Mouse (Mus musculus): Measurements from ENCODE around the gene Dsn1.
A peak's percentile ranks its signal among the peaks of the same experiment; 100 is the strongest.

The Dsn1 gene

DNA sequence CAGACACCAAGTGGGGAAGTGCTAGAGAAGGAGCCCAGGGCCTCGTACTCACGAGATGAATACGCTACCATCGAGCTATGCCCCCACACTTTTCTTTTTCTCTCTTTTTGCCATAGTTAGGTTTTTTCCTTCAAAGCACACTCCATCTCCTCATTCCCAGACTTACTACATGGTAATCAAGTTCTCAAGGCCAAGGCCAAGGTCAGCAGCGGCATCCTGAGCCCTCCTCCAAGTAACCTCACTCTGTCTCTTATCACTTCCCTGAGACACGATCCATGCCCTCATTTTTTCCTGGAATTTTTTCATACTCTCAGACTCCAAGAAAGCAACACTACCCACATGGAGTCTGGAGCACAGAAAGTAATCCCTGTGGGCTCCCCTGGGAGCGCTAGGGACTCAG lies 43.1 kb downstream of the Dsn1 start:
- DNase-seq = no peak

GRCm38 (mm10) chr2:156958496-156959252 lies 48.3 kb downstream of the Dsn1 start:
- DNase-seq = no peak

- peak; percentile 19 for DNase-seq
Measured at GRCm38 (mm10) chr2:156957035-156957434, 49.9 kb downstream of the Dsn1 start.

GRCm38 (mm10) chr2:156956306-156956705 lies 50.6 kb downstream of the Dsn1 start:
- no peak for DNase-seq

DNA sequence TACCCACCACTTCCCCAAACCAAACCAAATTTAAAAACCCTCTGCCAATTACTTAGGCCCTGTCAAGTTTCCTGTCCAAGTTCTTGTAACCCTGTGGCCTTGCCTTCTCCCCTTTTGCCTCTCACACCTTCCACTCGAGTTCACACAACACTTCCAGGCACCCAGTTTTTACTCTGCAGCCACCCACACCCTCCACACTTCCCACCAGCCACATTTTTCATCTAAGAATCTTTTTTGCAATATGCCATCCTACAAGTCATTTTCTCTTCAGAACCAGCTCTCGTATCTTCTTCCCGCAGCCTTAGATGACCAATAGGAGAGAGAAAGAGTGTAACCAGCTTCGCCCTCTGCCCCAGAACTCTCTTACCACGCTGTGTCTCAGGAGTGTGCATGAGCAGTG lies 52.5 kb downstream of the Dsn1 start:
- no peak for DNase-seq

GRCm38 (mm10) chr2:156951301-156952094 lies 55.5 kb downstream of the Dsn1 start:
- no peak for DNase-seq

DNA sequence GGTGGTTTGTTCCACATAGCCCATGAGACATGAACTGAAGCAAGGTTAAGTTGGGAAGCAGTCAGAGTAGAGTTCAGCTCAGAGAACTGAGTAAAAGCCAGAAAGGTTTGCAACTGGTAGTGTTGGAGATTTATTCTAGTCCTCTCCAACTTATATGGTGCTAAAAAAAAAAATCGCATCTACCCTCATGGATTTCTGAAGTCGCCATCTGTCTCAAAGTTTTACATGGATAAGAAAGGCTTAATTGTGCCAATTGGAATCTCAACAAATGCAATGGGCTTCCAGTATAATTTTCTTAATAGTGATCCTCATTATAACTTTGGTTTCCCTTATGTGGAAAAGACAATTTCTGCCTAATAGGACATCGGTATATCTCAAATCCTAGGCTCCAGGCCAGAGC lies 56.1 kb downstream of the Dsn1 start:
- DNase-seq = no peak

All from kidney, adult 9 months (tissue).